Mouse (Mus musculus): Measurements from ENCODE around the gene Ahnak2. TPM values are rescaled to one million over a fixed set of nuclear protein-coding genes. Genes with fewer than 3 reads are reported as not detected.

The Ahnak2 gene
- polyA plus RNA-seq, 1 experiment from 2014 or later: 0.61 TPM

DNA sequence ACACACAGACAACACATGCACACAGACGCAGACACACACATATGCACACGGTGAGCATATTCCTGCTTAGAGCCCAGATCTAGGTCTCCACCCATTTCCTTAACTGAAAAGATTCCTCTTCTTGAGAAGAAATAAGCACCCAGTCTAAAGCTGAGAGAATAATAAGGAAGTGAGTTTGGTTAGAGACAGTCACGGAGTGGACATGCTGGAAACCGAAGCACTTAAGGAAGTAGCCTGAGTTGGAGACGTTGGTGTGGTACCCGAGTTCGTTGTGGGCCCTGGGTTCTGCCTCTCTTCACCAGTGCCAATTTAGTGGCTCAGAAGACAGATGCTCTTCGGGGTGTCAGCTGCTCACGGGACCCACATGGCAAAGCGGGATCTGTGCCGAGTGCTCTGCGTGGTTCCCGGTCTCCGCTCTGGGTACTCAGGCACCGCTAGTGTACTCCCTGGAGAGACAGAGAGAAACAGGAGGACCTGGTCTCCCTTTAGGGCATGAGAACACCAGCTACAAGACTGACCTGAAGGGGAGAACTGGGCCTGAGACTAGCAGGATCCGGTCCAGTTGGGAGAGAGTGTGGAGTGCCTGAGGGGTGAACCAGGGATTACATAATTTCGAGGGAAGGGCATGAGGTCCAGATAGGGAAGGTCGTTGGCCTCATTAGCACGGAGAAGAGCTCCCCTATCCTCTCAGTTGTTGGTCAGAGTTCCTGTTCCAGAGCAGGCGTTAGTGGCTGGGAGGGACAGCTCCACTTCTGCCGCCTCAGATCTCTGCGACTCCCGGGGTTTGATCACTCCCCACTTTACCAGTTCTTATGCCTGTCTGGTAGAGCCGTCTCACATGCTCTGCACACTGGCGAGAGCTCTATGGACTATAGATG lies 38.0 kb upstream of the Ahnak2 start:
- 78% methylated on average over 25 of the region's 25 CpGs for WGBS
- Histone ChIP-seq H3K4me3 (ENCODE audit: low read depth, low read length) (no peak overlapping the region), H3K4me2 (ENCODE audit: low read depth) (no peak overlapping the region), H3K36me3 (ENCODE audit: control insufficient read depth, insufficient read depth, low read length) (no peaks in the 10 kb centered on the region), H3K4me1 (ENCODE audit: control insufficient read depth, insufficient read depth, low read length) (no peaks in the 10 kb centered on the region), H3K9ac (ENCODE audit: low read length) (no peak overlapping the region), H3K9me3 (ENCODE audit: control insufficient read depth, low read length) (no peaks in the 10 kb centered on the region), H3K27ac (ENCODE audit: low read depth, low read length) (no peak overlapping the region), H3K27me3 (ENCODE audit: control insufficient read depth, insufficient read depth, low read length) (no peaks in the 10 kb centered on the region)
- DNase-seq (ENCODE audit: low spot score) (peak; percentile 9), ATAC-seq (ENCODE audit: insufficient read depth, low FRiP score, low TSS enrichment) (no peak)

DNA sequence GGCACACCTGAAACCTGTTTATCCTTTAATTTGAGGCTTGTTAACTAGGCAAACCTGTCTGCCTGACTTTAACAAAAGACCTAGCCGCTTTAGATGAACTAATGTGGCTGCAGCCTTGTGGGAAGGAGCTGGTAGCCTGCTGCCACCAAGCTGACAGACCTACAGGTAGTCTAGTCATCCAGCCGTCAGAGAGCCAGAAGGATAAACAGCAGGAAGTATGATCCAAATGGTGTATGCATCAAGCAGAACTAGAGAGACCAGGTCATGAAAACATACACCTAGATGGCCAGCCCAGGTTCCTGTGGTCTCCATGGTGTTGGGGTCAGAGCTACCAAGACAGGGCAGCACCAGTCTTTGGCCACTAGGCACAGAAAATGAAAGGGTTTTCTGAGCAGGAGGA lies 32.6 kb upstream of the Ahnak2 start:
- WGBS: 83% methylated on average over 2 of the region's 2 CpGs
- Histone ChIP-seq H3K4me1 (ENCODE audit: control insufficient read depth, insufficient read depth, low read length) (peaks cover 6% of the 10 kb centered on the region), H3K9ac (ENCODE audit: low read length) (no peak overlapping the region), H3K4me3 (ENCODE audit: low read depth, low read length) (no peak overlapping the region), H3K27me3 (ENCODE audit: control insufficient read depth, insufficient read depth, low read length) (no peaks in the 10 kb centered on the region), H3K9me3 (ENCODE audit: control insufficient read depth, low read length) (no peaks in the 10 kb centered on the region), H3K36me3 (ENCODE audit: control insufficient read depth, insufficient read depth, low read length) (no peaks in the 10 kb centered on the region), H3K4me2 (ENCODE audit: low read depth) (no peak overlapping the region), H3K27ac (ENCODE audit: low read depth, low read length) (no peak overlapping the region)
- no peak for DNase-seq (ENCODE audit: low spot score)
- no peak for ATAC-seq (ENCODE audit: insufficient read depth, low FRiP score, low TSS enrichment)

DNA sequence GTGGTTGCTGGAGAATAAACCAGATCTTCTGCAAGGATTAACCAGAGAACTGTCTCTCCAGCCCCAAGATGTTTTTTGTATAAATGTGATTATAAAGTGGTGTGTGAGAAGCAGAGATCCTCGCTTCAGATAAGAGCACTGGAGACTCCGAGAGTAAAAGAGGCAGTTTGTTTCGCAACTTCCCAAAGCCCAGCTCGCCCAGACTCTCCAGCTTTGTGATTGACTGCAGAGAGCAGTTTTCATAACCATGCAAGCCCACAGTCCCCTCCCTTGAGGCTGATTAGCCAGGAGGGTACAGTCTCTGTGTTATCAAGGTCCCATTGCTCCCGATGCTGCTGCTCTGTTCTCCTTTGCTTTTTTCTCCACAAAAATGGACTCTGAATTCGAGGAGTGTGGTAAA lies 31.1 kb upstream of the Ahnak2 start:
- Histone ChIP-seq H3K4me1 (ENCODE audit: control insufficient read depth, insufficient read depth, low read length) (peaks cover 7% of the 10 kb centered on the region), H3K4me2 (ENCODE audit: low read depth) (no peak overlapping the region), H3K9me3 (ENCODE audit: control insufficient read depth, low read length) (no peaks in the 10 kb centered on the region), H3K27me3 (ENCODE audit: control insufficient read depth, insufficient read depth, low read length) (no peaks in the 10 kb centered on the region), H3K4me3 (ENCODE audit: low read depth, low read length) (no peak overlapping the region), H3K9ac (ENCODE audit: low read length) (no peak overlapping the region), H3K27ac (ENCODE audit: low read depth, low read length) (no peak overlapping the region), H3K36me3 (ENCODE audit: control insufficient read depth, insufficient read depth, low read length) (no peaks in the 10 kb centered on the region)
- ATAC-seq (ENCODE audit: insufficient read depth, low FRiP score, low TSS enrichment) (no peak), DNase-seq (ENCODE audit: low spot score) (peak; percentile 9)
- 94% methylated on average over 6 of the region's 6 CpGs for WGBS

DNA sequence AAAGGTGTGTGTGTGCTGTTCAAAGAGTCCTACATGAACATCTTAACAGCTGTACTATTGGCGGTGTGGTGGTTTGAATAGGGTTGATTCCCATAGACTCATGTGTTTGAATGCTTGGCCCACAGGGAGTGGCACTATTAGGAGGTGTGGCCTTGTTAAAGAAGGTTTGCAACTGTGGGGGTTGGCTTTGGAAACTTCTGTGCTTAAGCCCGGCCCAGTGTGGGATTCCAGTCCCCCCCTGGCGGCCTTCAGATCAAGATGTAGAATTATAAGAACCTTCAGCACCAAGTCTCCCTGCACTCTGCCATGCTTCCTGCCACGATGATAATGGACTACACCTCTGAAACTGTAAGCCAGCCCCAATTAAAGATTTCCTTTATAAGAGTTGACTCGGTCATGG lies 30.0 kb upstream of the Ahnak2 start:
- Histone ChIP-seq H3K4me2 (ENCODE audit: low read depth) (no peak overlapping the region), H3K4me3 (ENCODE audit: low read depth, low read length) (no peak overlapping the region), H3K9me3 (ENCODE audit: control insufficient read depth, low read length) (no peaks in the 10 kb centered on the region), H3K27me3 (ENCODE audit: control insufficient read depth, insufficient read depth, low read length) (no peaks in the 10 kb centered on the region), H3K36me3 (ENCODE audit: control insufficient read depth, insufficient read depth, low read length) (peaks cover 4% of the 10 kb centered on the region), H3K4me1 (ENCODE audit: control insufficient read depth, insufficient read depth, low read length) (peaks cover 16% of the 10 kb centered on the region), H3K9ac (ENCODE audit: low read length) (no peak overlapping the region), H3K27ac (ENCODE audit: low read depth, low read length) (no peak overlapping the region)
- DNase-seq (ENCODE audit: low spot score) (peak; percentile 1), ATAC-seq (ENCODE audit: insufficient read depth, low FRiP score, low TSS enrichment) (no peak)
- WGBS: 92% methylated on average over 5 of the region's 5 CpGs

DNA sequence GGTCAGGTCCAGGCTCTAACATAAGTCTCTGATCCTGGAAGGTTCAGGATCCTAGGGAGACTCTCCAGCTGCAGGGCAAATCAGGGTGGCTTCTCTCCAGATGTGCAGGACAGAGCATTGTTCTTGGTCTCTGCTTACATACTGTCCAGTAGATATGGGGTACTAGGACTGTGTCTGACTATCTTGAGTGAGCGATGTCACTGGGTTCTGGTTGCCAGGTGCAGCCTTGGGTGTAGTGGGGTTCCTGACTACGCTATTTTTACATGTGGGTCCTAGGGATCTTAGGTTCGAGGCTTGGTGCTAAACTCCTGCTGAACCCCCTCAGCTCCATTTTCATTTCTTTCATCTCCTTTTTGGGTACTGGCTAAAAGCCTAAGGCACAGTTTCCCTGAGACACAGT lies 28.1 kb upstream of the Ahnak2 start:
- 87% methylated on average over 3 of the region's 3 CpGs for WGBS

DNA sequence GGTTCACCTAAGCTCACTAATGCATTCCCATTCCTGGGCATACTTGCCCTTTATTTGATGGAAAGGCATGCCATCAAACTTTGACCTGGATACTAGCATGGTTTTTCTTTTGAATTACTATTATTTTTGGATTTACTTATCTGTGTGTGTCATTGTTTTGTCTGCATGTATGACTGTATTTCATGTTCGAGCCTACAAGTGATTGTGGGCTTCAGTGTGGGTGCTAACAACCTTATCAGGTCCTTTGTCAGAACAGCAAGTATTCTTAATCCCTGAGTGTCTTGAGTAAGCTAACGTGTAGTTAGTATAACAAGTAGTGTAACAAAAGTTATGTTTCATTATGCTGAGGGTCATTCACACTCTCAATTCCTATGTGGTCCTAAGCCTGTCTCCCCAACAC lies 27.7 kb upstream of the Ahnak2 start:
- ATAC-seq (ENCODE audit: insufficient read depth, low FRiP score, low TSS enrichment) (no peak), DNase-seq (ENCODE audit: low spot score) (no peak)
- Histone ChIP-seq H3K9me3 (ENCODE audit: control insufficient read depth, low read length) (no peaks in the 10 kb centered on the region), H3K4me3 (ENCODE audit: low read depth, low read length) (peak overlapping the region; percentile 99), H3K27me3 (ENCODE audit: control insufficient read depth, insufficient read depth, low read length) (no peaks in the 10 kb centered on the region), H3K9ac (ENCODE audit: low read length) (peak overlapping the region; percentile 99), H3K4me1 (ENCODE audit: control insufficient read depth, insufficient read depth, low read length) (peaks cover 20% of the 10 kb centered on the region), H3K4me2 (ENCODE audit: low read depth) (peak overlapping the region; percentile 68), H3K27ac (ENCODE audit: low read depth, low read length) (0 out of 2 replicates have a peak overlapping the region, but pooled peaks have one; percentile 39), H3K36me3 (ENCODE audit: control insufficient read depth, insufficient read depth, low read length) (peaks cover 9% of the 10 kb centered on the region)
- WGBS: 46% methylated on average over 2 of the region's 2 CpGs

More for the DNA sequence above, 28.1 kb upstream of the Ahnak2 start:
- peaks cover 20% of the 10 kb centered on the region for H3K4me1 ChIP-seq (ENCODE audit: control insufficient read depth, insufficient read depth, low read length)
- no peak overlapping the region for H3K27ac ChIP-seq (ENCODE audit: low read depth, low read length)
- ATAC-seq (ENCODE audit: insufficient read depth, low FRiP score, low TSS enrichment) (no peak), DNase-seq (ENCODE audit: low spot score) (no peak)
- peak overlapping the region; percentile 99 for H3K4me3 ChIP-seq (ENCODE audit: low read depth, low read length)
- peaks cover 9% of the 10 kb centered on the region for H3K36me3 ChIP-seq (ENCODE audit: control insufficient read depth, insufficient read depth, low read length)
- no peaks in the 10 kb centered on the region for H3K27me3 ChIP-seq (ENCODE audit: control insufficient read depth, insufficient read depth, low read length)
- H3K9me3 ChIP-seq (ENCODE audit: control insufficient read depth, low read length): no peaks in the 10 kb centered on the region
- H3K4me2 ChIP-seq (ENCODE audit: low read depth): peak overlapping the region; percentile 68
- peak overlapping the region; percentile 99 for H3K9ac ChIP-seq (ENCODE audit: low read length)

GRCm38 (mm10) chr12:112829244-112829864 lies 26.9 kb upstream of the Ahnak2 start, which contains the start of gene Cdca4:
Gene Cdca4, minus strand, starts transcription at chr12:112829423.
- Histone ChIP-seq H3K27me3 (ENCODE audit: control insufficient read depth, insufficient read depth, low read length) (no peaks in the 10 kb centered on the region), H3K27ac (ENCODE audit: low read depth, low read length) (peak within 1 kb of the TSS; percentile 91), H3K4me3 (ENCODE audit: low read depth, low read length) (peak within 1 kb of the TSS; percentile 99), H3K9ac (ENCODE audit: low read length) (peak within 1 kb of the TSS; percentile 99), H3K4me1 (ENCODE audit: control insufficient read depth, insufficient read depth, low read length) (peaks cover 20% of the 10 kb centered on the region), H3K9me3 (ENCODE audit: control insufficient read depth, low read length) (no peaks in the 10 kb centered on the region), H3K36me3 (ENCODE audit: control insufficient read depth, insufficient read depth, low read length) (peaks cover 9% of the 10 kb centered on the region), H3K4me2 (ENCODE audit: low read depth) (peak within 1 kb of the TSS; percentile 86)
- peak; percentile 96 for ATAC-seq (ENCODE audit: insufficient read depth, low FRiP score, low TSS enrichment)
- under 1% methylated on average over 66 of the region's 72 CpGs for WGBS
- DNase-seq (ENCODE audit: low spot score): peak; percentile 99

DNA sequence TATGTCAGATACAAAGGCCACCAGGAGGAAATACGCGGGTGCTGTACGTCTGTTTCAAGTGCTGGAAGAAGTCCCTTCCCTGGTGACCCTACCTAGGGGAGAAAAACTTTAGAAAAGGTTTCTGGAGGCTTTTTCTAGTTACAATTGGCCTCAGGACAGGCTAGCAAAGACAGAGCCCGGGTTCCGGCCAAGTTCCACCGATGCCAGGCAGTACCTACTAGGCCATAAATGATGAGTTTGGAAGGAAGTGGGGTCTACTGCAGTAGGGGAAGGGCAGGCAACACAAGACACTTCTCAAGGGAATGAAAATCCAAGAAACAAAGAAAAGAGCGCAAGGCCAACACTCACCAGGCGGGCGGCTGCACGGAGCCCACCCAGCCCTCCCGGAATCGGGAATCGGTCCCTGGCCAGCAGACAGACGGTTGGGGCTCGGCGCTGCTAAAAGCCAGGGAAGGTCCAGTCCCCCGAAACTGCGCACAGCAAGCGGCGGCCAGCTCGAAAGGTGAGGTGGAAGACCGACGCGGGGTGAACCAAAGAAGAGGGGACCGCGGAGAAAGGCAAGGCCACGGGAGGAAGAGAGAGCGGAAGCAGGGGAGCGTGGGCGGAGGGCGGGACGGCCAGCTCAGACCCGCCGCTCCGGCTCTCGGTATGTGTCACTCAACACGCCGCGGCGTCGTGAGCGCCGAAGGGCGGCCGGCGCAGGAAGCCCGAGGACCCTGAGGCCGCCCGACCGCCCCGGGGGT lies 26.2 kb upstream of the Ahnak2 start:
- Histone ChIP-seq H3K27ac (ENCODE audit: low read depth, low read length) (peak overlapping the region; percentile 91), H3K9ac (ENCODE audit: low read length) (peak overlapping the region; percentile 99), H3K4me1 (ENCODE audit: control insufficient read depth, insufficient read depth, low read length) (peaks cover 20% of the 10 kb centered on the region), H3K4me2 (ENCODE audit: low read depth) (peak overlapping the region; percentile 86), H3K9me3 (ENCODE audit: control insufficient read depth, low read length) (no peaks in the 10 kb centered on the region), H3K36me3 (ENCODE audit: control insufficient read depth, insufficient read depth, low read length) (peaks cover 9% of the 10 kb centered on the region), H3K27me3 (ENCODE audit: control insufficient read depth, insufficient read depth, low read length) (no peaks in the 10 kb centered on the region), H3K4me3 (ENCODE audit: low read depth, low read length) (peak overlapping the region; percentile 99)
- peak; percentile 84 for ATAC-seq (ENCODE audit: insufficient read depth, low FRiP score, low TSS enrichment)
- WGBS: under 1% methylated on average over 47 of the region's 51 CpGs
- DNase-seq (ENCODE audit: low spot score): no peak
